13 mouse cellular contexts compared by ENCODE assay signal in genomic region chr4:107674322-107674644, GRCm38 (mm10). TPM values are rescaled to one million over a fixed set of nuclear protein-coding genes. Genes with fewer than 3 reads are reported as not detected.
A peak's percentile ranks its signal among the peaks of the same experiment; 100 is the strongest.
DNase-seq lines count a peak whose midpoint lies in the region; ATAC-seq and TF ChIP-seq lines count a peak whose summit lies in the region.
"Had no signal": no experiment of that assay in that cellular context is flagged by ENCODE, and none has a peak within 500 bp of the region (broad histone marks: within the 10 kb centered on the region; RNA-seq: fewer than 3 reads in every experiment).

No protein-coding gene starts in this region.

- no peaks in the 10 kb centered on the region; the same call in 1 of the 2 replicates for H3K4me1 ChIP-seq in stomach, embryonic 14.5 days (ENCODE audit: control insufficient read depth, insufficient read depth, low read length)
- no peaks in the 10 kb centered on the region for H3K4me1 ChIP-seq in stomach, postnatal 0 days (replicated peaks; ENCODE audit: control insufficient read depth, insufficient read depth)
- H3K4me1 ChIP-seq in hindbrain, embryonic 11.5 days (replicated peaks; ENCODE audit: control insufficient read depth, insufficient read depth, low read length): peaks cover 6% of the 10 kb centered on the region
- peaks cover 21% of the 10 kb centered on the region for H3K4me1 ChIP-seq in limb, embryonic 15.5 days
- no peaks in the 10 kb centered on the region; the same call in 1 of the 2 replicates for H3K4me1 ChIP-seq in stomach, embryonic 16.5 days (ENCODE audit: control insufficient read depth, insufficient read depth, low read length)

- no peaks in the 10 kb centered on the region for H3K27me3 ChIP-seq in stomach, embryonic 14.5 days (ENCODE audit: control insufficient read depth, insufficient read depth, low read length)
- H3K27me3 ChIP-seq in stomach, postnatal 0 days (ENCODE audit: control insufficient read depth, insufficient read depth, low read length): no peaks in the 10 kb centered on the region
- 0 out of 2 replicates have a peak, but pooled peaks cover 3% of the 10 kb centered on the region for H3K27me3 ChIP-seq in hindbrain, embryonic 11.5 days (ENCODE audit: control insufficient read depth, insufficient read depth, low read length)
- peaks cover 5% of the 10 kb centered on the region; the same call in 1 of the 2 replicates for H3K27me3 ChIP-seq in limb, embryonic 15.5 days
- peaks cover 12% of the 10 kb centered on the region; the same call in 1 of the 2 replicates for H3K27me3 ChIP-seq in stomach, embryonic 16.5 days (ENCODE audit: control insufficient read depth, insufficient read depth, low read length)

- 0 out of 2 replicates have a peak overlapping the region, but pooled peaks have one; percentile 15 for H3K4me2 ChIP-seq in stomach, embryonic 14.5 days (replicated peaks; ENCODE audit: low read depth, low read length)
- H3K4me2 ChIP-seq in stomach, postnatal 0 days (replicated peaks; ENCODE audit: low read depth): no peak overlapping the region
- H3K4me2 ChIP-seq in hindbrain, embryonic 11.5 days (replicated peaks; ENCODE audit: low read depth, low read length): peak overlapping the region; percentile 31
- H3K4me2 ChIP-seq in limb, embryonic 15.5 days: no peak overlapping the region
- H3K4me2 ChIP-seq in stomach, embryonic 16.5 days (ENCODE audit: low read depth, low read length): 0 out of 2 replicates have a peak overlapping the region, but pooled peaks have one; percentile 13
- H3K4me2 ChIP-seq: liver, embryonic 15.5 days had no signal

- intact Hi-C loops in heart, postnatal 14 days (cut with DNase I): no loop called here

- no peak overlapping the region for H3K9ac ChIP-seq in stomach, embryonic 14.5 days (replicated peaks; ENCODE audit: low read depth, low read length)
- H3K9ac ChIP-seq in stomach, postnatal 0 days (ENCODE audit: low read length): no peak overlapping the region
- no peak overlapping the region; the same call in 1 of the 2 replicates for H3K9ac ChIP-seq in hindbrain, embryonic 11.5 days (ENCODE audit: low read depth, low read length)
- no peak overlapping the region for H3K9ac ChIP-seq in limb, embryonic 15.5 days
- H3K9ac ChIP-seq in stomach, embryonic 16.5 days (ENCODE audit: low read length): no peak overlapping the region
- H3K9ac ChIP-seq: liver, embryonic 15.5 days had no signal

- no peak overlapping the region for H3K27ac ChIP-seq in stomach, embryonic 14.5 days (ENCODE audit: low read length)
- H3K27ac ChIP-seq in stomach, postnatal 0 days (replicated peaks): no peak overlapping the region
- no peak overlapping the region for H3K27ac ChIP-seq in hindbrain, embryonic 11.5 days (ENCODE audit: low read depth, low read length)
- H3K27ac ChIP-seq in limb, embryonic 15.5 days: no peak overlapping the region
- H3K27ac ChIP-seq in stomach, embryonic 16.5 days (ENCODE audit: low read length): no peak overlapping the region
- H3K27ac ChIP-seq: liver, embryonic 15.5 days had no signal

- H3K36me3 ChIP-seq in stomach, embryonic 14.5 days (ENCODE audit: control insufficient read depth, insufficient read depth, low read length): no peaks in the 10 kb centered on the region
- H3K36me3 ChIP-seq in stomach, postnatal 0 days (ENCODE audit: control insufficient read depth, insufficient read depth, low read length): no peaks in the 10 kb centered on the region
- no peaks in the 10 kb centered on the region for H3K36me3 ChIP-seq in hindbrain, embryonic 11.5 days (ENCODE audit: control insufficient read depth, insufficient read depth, low read length)
- no peaks in the 10 kb centered on the region for H3K36me3 ChIP-seq in limb, embryonic 15.5 days
- H3K36me3 ChIP-seq in stomach, embryonic 16.5 days (ENCODE audit: control insufficient read depth, insufficient read depth, low read length): no peaks in the 10 kb centered on the region
- H3K36me3 ChIP-seq: liver, embryonic 15.5 days had no signal

- WGBS in stomach, embryonic 14.5 days: 25% methylated on average over 5 of the region's 5 CpGs
- WGBS in stomach, postnatal 0 days: 27% methylated on average over 5 of the region's 5 CpGs
- 31% methylated on average over 5 of the region's 5 CpGs for WGBS in hindbrain, embryonic 11.5 days
- WGBS in limb, embryonic 15.5 days: 29% methylated on average over 5 of the region's 5 CpGs
- 25% methylated on average over 5 of the region's 5 CpGs for WGBS in stomach, embryonic 16.5 days

- TF ChIP-seq CTCF in stomach, postnatal 0 days (IDR thresholded peaks at IDR 0.05; ENCODE audit: low read depth): no peak

- DNase-seq in stomach, postnatal 0 days (ENCODE audit: low spot score): no peak
- no peak for DNase-seq in hindbrain, embryonic 11.5 days (ENCODE audit: low spot score)
- no peak for DNase-seq in thymus, postnatal 0 days (ENCODE audit: low spot score)
- DNase-seq in spleen, postnatal 10 days (ENCODE audit: low spot score in 2 of 2): no peak
- DNase-seq in heart, postnatal 14 days: no peak

- ATAC-seq in stomach, embryonic 14.5 days (ENCODE audit: insufficient number of reproducible peaks, insufficient read depth, low FRiP score, low read depth): no peak
- no peak for ATAC-seq in stomach, postnatal 0 days (ENCODE audit: low FRiP score, low TSS enrichment)
- no peak for ATAC-seq in hindbrain, embryonic 11.5 days (ENCODE audit: low FRiP score)
- peak; percentile 25; the same call in 1 of the 2 replicates for ATAC-seq in limb, embryonic 15.5 days (ENCODE audit: insufficient number of reproducible peaks, low FRiP score, low TSS enrichment, low read depth)
- no peak for ATAC-seq in stomach, embryonic 16.5 days (ENCODE audit: insufficient read depth, low FRiP score)

- no peak overlapping the region for H3K4me3 ChIP-seq in stomach, embryonic 14.5 days (ENCODE audit: low read depth, low read length)
- H3K4me3 ChIP-seq in stomach, postnatal 0 days (ENCODE audit: low read depth, low read length): no peak overlapping the region
- H3K4me3 ChIP-seq in hindbrain, embryonic 11.5 days (ENCODE audit: low read depth, low read length): no peak overlapping the region
- H3K4me3 ChIP-seq in limb, embryonic 15.5 days: no peak overlapping the region
- no peak overlapping the region for H3K4me3 ChIP-seq in stomach, embryonic 16.5 days (replicated peaks; ENCODE audit: low read length)
- H3K4me3 ChIP-seq: erythroblast, embryonic 14.5 days; liver, embryonic 15.5 days had no signal

- TF ChIP-seq EP300 in stomach, postnatal 0 days (optimal IDR thresholded peaks at IDR 0.05): no peak

- no peaks in the 10 kb centered on the region for H3K9me3 ChIP-seq in stomach, embryonic 14.5 days (ENCODE audit: control insufficient read depth, low read depth, low read length)
- no peaks in the 10 kb centered on the region for H3K9me3 ChIP-seq in stomach, postnatal 0 days (ENCODE audit: control insufficient read depth, low read length)
- H3K9me3 ChIP-seq in hindbrain, embryonic 11.5 days (ENCODE audit: control insufficient read depth, low read length): no peaks in the 10 kb centered on the region
- no peaks in the 10 kb centered on the region for H3K9me3 ChIP-seq in limb, embryonic 15.5 days
- no peaks in the 10 kb centered on the region for H3K9me3 ChIP-seq in stomach, embryonic 16.5 days (replicated peaks; ENCODE audit: control insufficient read depth, low read length)
- H3K9me3 ChIP-seq: liver, embryonic 15.5 days; megakaryocyte, embryonic 14.5 days had no signal

RNA-seq across cellular contexts. Expression of gene Dmrtb1, which starts 9.7 kb away (rescaled TPM):
- polyA plus RNA-seq in stomach, embryonic 14.5 days (2014; fragmentation: Nextera tagmentation; extraction: Ambion mirVana): not detected in 2 replicates
- not detected in 2 replicates for polyA plus RNA-seq in stomach, postnatal 0 days (2015; fragmentation: Nextera tagmentation; extraction: Ambion mirVana)
- 13.8 and 16.6 TPM in 2 replicates for polyA plus RNA-seq in hindbrain, embryonic 11.5 days (2014; fragmentation: Nextera tagmentation; extraction: Ambion mirVana)
- 0.14 TPM in 1 of 2 replicates, not detected in the other for polyA plus RNA-seq in limb, embryonic 15.5 days (2015; fragmentation: Nextera tagmentation; extraction: Ambion mirVana)
- polyA plus RNA-seq in stomach, embryonic 16.5 days (2015; fragmentation: Nextera tagmentation; extraction: Ambion mirVana): not detected in 2 replicates
- polyA plus RNA-seq in thymus, postnatal 0 days (2015; fragmentation: Nextera tagmentation; extraction: Ambion mirVana): 0.30 and 0.43 TPM in 2 replicates
- not detected for total RNA-seq in heart, postnatal 14 days (2021)
- total RNA-seq: hematopoietic stem cell, adult 5-6 weeks had no signal
- polyA plus RNA-seq: CD4-positive, CD25-positive, alpha-beta regulatory T cell, adult 4 months; liver, embryonic 15.5 days had no signal

Comparison
In these comparisons a context has a peak if more than half of its experiments do, and no peak if none do; other contexts are left out.
1. H3K4me2 ChIP-seq: peak in stomach, embryonic 14.5 days (single experiment), hindbrain, embryonic 11.5 days (single experiment) and stomach, embryonic 16.5 days (single experiment); none in stomach, postnatal 0 days (single experiment) and limb, embryonic 15.5 days (single experiment).
2. RNA of gene Dmrtb1, which starts 9.7 kb away (polyA plus RNA-seq): 13.8 to 16.6 TPM in hindbrain, embryonic 11.5 days; 0.30 to 0.43 TPM in thymus, postnatal 0 days, 0.14 TPM in limb, embryonic 15.5 days, not detected in stomach, postnatal 0 days, not detected in stomach, embryonic 14.5 days and not detected in stomach, embryonic 16.5 days; every median in the first group is over 10 times any median in the second.